Mouse (Mus musculus) hindbrain, postnatal 0 days (tissue): ENCODE data around the gene Gm20721. TPM values are rescaled to one million over a fixed set of nuclear protein-coding genes. Genes with fewer than 3 reads are reported as not detected.
A peak's percentile ranks its signal among the peaks of the same experiment; 100 is the strongest.

Source experiments
- ATAC-seq: fragments of 200-750 bp; cut with Nextera tagmentation; 2 replicates; pipeline ENCODE4 v1.8.0; 2017; ENCODE audit warnings: mild to moderate bottlenecking, moderate TSS enrichment, moderate library complexity
- DNase-seq: peaks from one replicate; pipeline ENCODE4 v3.0.0-alpha.2; 2015; ENCODE audit warnings: low spot score
- H3K27ac ChIP-seq: fragments of 300-500 bp; sonication (generic); 2 replicates; pipeline ENCODE4 v1.5.1; 2014; ENCODE audit warnings: mild to moderate bottlenecking
- H3K27me3 ChIP-seq: fragments of 300-500 bp; sonication (generic); 2 replicates; pipeline ENCODE4 v1.6.1; 2014; ENCODE audit warnings: low read length, mixed read lengths; ENCODE audit not compliant: insufficient read depth
- H3K36me3 ChIP-seq: fragments of 300-500 bp; sonication (generic); 2 replicates; pipeline ENCODE4 v1.6.1; 2014; ENCODE audit warnings: low read length, mixed read lengths; ENCODE audit not compliant: insufficient read depth
- H3K4me1 ChIP-seq: fragments of 300-500 bp; sonication (generic); 2 replicates; pipeline ENCODE4 v1.6.1; 2014; ENCODE audit warnings: antibody characterized with exemption, low read length, mixed read lengths; ENCODE audit not compliant: insufficient read depth
- H3K4me2 ChIP-seq: fragments of 300-500 bp; sonication (generic); 2 replicates; pipeline ENCODE4 v1.6.1; 2014; ENCODE audit warnings: low read depth, mild to moderate bottlenecking, low read length, moderate library complexity, mixed read lengths
- H3K4me3 ChIP-seq: fragments of 300-500 bp; sonication (generic); 2 replicates; pipeline ENCODE4 v1.5.1; 2014; ENCODE audit warnings: low read length
- H3K9ac ChIP-seq: fragments of 300-500 bp; sonication (generic); replicated peaks from 2 replicates; pipeline ENCODE4 v1.6.1; 2014; ENCODE audit warnings: mild to moderate bottlenecking, low read length, moderate library complexity, mixed read lengths
- H3K9me3 ChIP-seq: fragments of 300-500 bp; sonication (generic); 2 replicates; pipeline ENCODE4 v1.6.1; 2016; ENCODE audit warnings: low read length, mixed read lengths
- CTCF ChIP-seq: IDR thresholded peaks from 2 replicates; pipeline ENCODE4 v1.5.1; 2016; ENCODE audit warnings: antibody characterized with exemption, control low read depth, low read depth
- WGBS: fragments of 180-500 bp; shearing (Covaris S2); extraction: QIAGEN DNeasy Blood & Tissue Kit; methylation state at CpG from one replicate; pipeline ENCODE4 v1.1.7; 2014; 5-methylcytosine and 5-hydroxymethylcytosine counted together
- polyA plus RNA-seq: library from polyadenylated mRNA; unstranded; fragments of >200 nt; fragmentation: Nextera tagmentation; extraction: Ambion mirVana; gene quantifications from 2 replicates; pipeline ENCODE4 v1.2.1, GENCODE M21; 2015
- total RNA-seq: library from RNA; depleted of rRNA; stranded (reverse); fragments of >200 nt; gene quantifications from 2 replicates; pipeline ENCODE4 v1.2.3, GENCODE M21; 2014; rRNA removed

Gene Gm20721
- total and polyA plus RNA-seq, 2 experiments from 2014 or later, result 13.4 TPM; not detected in 1

GRCm38 (mm10) chr2:174285921-174286470 is 60.5 kb downstream of the Gm20721 start:
- no peak for ATAC-seq
- Histone ChIP-seq H3K27me3 (peaks cover 25% of the 10 kb centered on the region), H3K9me3 (no peaks in the 10 kb centered on the region), H3K27ac (no peak overlapping the region), H3K36me3 (peaks cover 3% of the 10 kb centered on the region; the same call in 1 of the 2 replicates), H3K4me2 (no peak overlapping the region), H3K9ac (no peak overlapping the region), H3K4me3 (peak overlapping the region; percentile 2; the same call in 1 of the 2 replicates), H3K4me1 (no peaks in the 10 kb centered on the region)
- 52% methylated on average over 34 of the region's 34 CpGs for WGBS
- no peak for DNase-seq
- no peak for TF ChIP-seq CTCF

GRCm38 (mm10) chr2:174284807-174285457 is 61.6 kb downstream of the Gm20721 start:
- Histone ChIP-seq H3K4me1 (no peaks in the 10 kb centered on the region), H3K4me3 (peak overlapping the region; percentile 22), H3K9me3 (no peaks in the 10 kb centered on the region), H3K36me3 (peaks cover 3% of the 10 kb centered on the region; the same call in 1 of the 2 replicates), H3K4me2 (peak overlapping the region; percentile 43), H3K27me3 (peaks cover 25% of the 10 kb centered on the region), H3K9ac (no peak overlapping the region), H3K27ac (no peak overlapping the region)
- TF ChIP-seq CTCF, result no peak
- WGBS, result 44% methylated on average over 58 of the region's 58 CpGs
- DNase-seq (no peak), ATAC-seq (no peak)

- peak; percentile 73 for ATAC-seq
- Histone ChIP-seq H3K27ac (no peak within 1 kb of the TSS), H3K4me2 (peak within 1 kb of the TSS; percentile 43), H3K27me3 (peaks cover 21% of the 10 kb centered on the region), H3K4me3 (peak within 1 kb of the TSS; percentile 22), H3K9ac (no peak within 1 kb of the TSS), H3K9me3 (no peaks in the 10 kb centered on the region), H3K4me1 (no peaks in the 10 kb centered on the region), H3K36me3 (peaks cover 3% of the 10 kb centered on the region; the same call in 1 of the 2 replicates)
- DNase-seq, result peak; percentile 71
- 52% methylated on average over 19 of the region's 19 CpGs for WGBS
- TF ChIP-seq CTCF, result peak; percentile 79
Observed at GRCm38 (mm10) chr2:174284011-174284410, 62.5 kb downstream of the Gm20721 start, which contains the start of gene Gnas. Gnas (plus strand) TSS chr2:174284320.

GRCm38 (mm10) chr2:174283341-174283740 is 63.2 kb downstream of the Gm20721 start:
- Histone ChIP-seq H3K27ac (no peak overlapping the region), H3K9me3 (no peaks in the 10 kb centered on the region), H3K9ac (no peak overlapping the region), H3K4me2 (peak overlapping the region; percentile 43), H3K4me3 (peak overlapping the region; percentile 22; the same call in 1 of the 2 replicates), H3K4me1 (no peaks in the 10 kb centered on the region), H3K36me3 (peaks cover 3% of the 10 kb centered on the region; the same call in 1 of the 2 replicates), H3K27me3 (peaks cover 16% of the 10 kb centered on the region)
- TF ChIP-seq CTCF, result no peak; the same call in 1 of the 2 replicates
- DNase-seq (no peak), ATAC-seq (no peak)
- WGBS, result 59% methylated on average over 11 of the region's 11 CpGs

Other genes starting within 250 kb of the Gm20721 start
- 24.7 and 29.5 TPM in 2 replicates for gene Npepl1, start 236.4 kb downstream of the Gm20721 start, total RNA-seq
- 18.8 and 20.3 TPM in 2 replicates for gene Npepl1, start 236.4 kb downstream of the Gm20721 start, polyA plus RNA-seq
- gene Gnas, start 62.4 kb downstream of the Gm20721 start, total RNA-seq, result 1,738 and 1,782 TPM in 2 replicates
- 1,873 and 1,902 TPM in 2 replicates for gene Gnas, start 62.4 kb downstream of the Gm20721 start, polyA plus RNA-seq
- 53.4 and 72.6 TPM in 2 replicates for gene Nelfcd, start 69.1 kb upstream of the Gm20721 start, total RNA-seq
- gene Nelfcd, start 69.1 kb upstream of the Gm20721 start, polyA plus RNA-seq, result 93.8 and 94.4 TPM in 2 replicates
- gene Ctsz, start 92.3 kb upstream of the Gm20721 start, total RNA-seq, result 66.9 and 67.0 TPM in 2 replicates
- gene Ctsz, start 92.3 kb upstream of the Gm20721 start, polyA plus RNA-seq, result 69.7 and 72.3 TPM in 2 replicates
- gene Tubb1, start 104.0 kb upstream of the Gm20721 start, total RNA-seq, result 1.0 TPM in 1 of 2 replicates, not detected in the other
- 0.13 TPM in 1 of 2 replicates, not detected in the other for gene Tubb1, start 104.0 kb upstream of the Gm20721 start, polyA plus RNA-seq
- gene Atp5e, start 117.4 kb upstream of the Gm20721 start, total RNA-seq, result 397 and 488 TPM in 2 replicates
- gene Atp5e, start 117.4 kb upstream of the Gm20721 start, polyA plus RNA-seq, result 925 and 953 TPM in 2 replicates
- gene Prelid3b, start 126.4 kb upstream of the Gm20721 start, total RNA-seq, result 50.0 and 50.9 TPM in 2 replicates
- gene Prelid3b, start 126.4 kb upstream of the Gm20721 start, polyA plus RNA-seq, result 90.5 and 91.9 TPM in 2 replicates